Mouse (Mus musculus) spleen, adult 12 weeks (tissue): ENCODE measurements around the gene Abcc9.

Source experiments
- DNase-seq: peaks from one replicate; pipeline ENCODE4 v3.0.0; 2022; ENCODE audit warnings: low spot score

The Abcc9 gene

GRCm38 (mm10) chr6:142548377-142548776, 153.7 kb downstream of the Abcc9 start:
- DNase-seq: no peak

GRCm38 (mm10) chr6:142545132-142545531, 157.0 kb downstream of the Abcc9 start:
- no peak for DNase-seq

- no peak for DNase-seq
Measured at GRCm38 (mm10) chr6:142543648-142544047, 158.5 kb downstream of the Abcc9 start.

- no peak for DNase-seq
Measured at GRCm38 (mm10) chr6:142542800-142543175, 159.3 kb downstream of the Abcc9 start.

- no peak for DNase-seq
Measured at GRCm38 (mm10) chr6:142542082-142542799, 159.9 kb downstream of the Abcc9 start.

DNA sequence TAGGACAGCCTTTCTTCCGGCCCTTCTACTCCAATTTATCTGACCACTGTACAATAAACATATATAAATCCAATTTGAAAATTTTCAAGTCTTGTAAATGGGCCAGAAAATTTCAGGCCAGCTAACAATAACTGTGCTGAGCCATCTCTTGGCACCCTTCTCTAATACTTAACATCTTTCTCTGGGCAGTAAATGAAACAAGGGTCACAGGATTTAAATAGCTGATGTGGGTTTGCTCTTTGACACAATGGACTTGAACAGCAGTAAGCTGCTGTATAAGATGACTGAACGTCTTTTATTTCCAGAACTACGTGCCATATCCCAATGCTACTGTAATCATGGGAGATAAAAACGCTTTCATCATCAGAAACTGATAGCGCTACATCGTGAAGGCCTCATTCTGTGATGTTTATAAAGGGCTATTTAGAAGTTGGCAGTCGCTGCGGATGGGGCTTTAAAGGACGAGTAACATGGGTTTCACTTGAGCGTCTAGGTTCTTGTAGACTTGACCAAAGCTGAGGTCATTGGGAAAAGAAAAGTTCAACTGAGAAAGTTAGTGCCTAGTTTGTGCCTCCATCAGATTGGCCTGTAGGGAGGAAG, 161.5 kb downstream of the Abcc9 start:
- DNase-seq: no peak

DNA sequence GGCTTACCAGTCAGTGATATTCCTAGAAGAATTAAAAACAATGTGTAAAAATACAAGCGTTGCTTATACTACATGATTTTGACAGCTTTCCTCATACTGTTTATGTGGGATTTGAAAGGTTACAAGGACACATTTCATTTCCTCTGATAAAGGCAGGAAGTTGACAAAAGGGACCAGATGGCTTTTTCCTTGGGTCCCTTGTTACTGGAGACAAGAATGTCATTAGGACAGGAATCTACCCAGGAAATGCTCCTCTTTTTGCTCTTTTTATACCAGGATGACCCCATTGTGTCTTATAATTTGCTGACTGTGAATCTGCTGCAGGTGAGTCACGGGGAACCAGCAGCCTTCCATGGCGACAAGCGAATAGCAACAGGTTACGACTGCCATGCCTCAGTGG, 162.0 kb downstream of the Abcc9 start:
- no peak for DNase-seq

DNA sequence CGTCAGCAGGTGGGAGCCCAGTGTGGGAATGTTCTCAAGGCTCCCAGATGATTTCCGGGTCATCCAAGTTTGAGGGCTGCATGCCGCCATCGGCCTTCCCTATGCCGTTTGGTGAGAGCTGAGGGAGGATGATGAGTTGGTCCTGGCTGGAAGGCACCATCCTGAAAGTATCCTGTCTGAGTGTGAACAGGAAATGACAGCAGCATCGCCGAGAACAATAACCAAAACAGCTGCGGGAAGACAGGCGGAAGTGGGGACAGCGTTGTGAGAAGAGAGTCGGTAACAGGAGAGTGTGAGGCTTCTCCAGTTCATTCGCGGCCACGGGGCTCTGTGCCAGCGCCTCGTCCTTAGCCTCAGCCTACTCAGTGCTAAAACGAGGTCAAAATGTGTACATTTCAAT, 163.6 kb downstream of the Abcc9 start:
- no peak for DNase-seq
